ENCODE assay signal across 9 mouse cellular contexts in genomic region chr7:142675644-142676043, GRCm38 (mm10). TPM values are rescaled to one million over a fixed set of nuclear protein-coding genes. Genes with fewer than 3 reads are reported as not detected.
DNase-seq lines count a peak whose midpoint lies in the region; ATAC-seq lines count a peak whose summit lies in the region.
"Had no signal": no experiment of that assay in that cellular context is flagged by ENCODE, and none has a peak within 500 bp of the region (broad histone marks: within the 10 kb centered on the region; RNA-seq: fewer than 3 reads in every experiment).

No protein-coding gene starts in this region.

- no peaks in the 10 kb centered on the region for H3K36me3 ChIP-seq in midbrain, embryonic 14.5 days (ENCODE audit: control insufficient read depth, insufficient read depth, low read length)
- no peaks in the 10 kb centered on the region for H3K36me3 ChIP-seq in midbrain, embryonic 16.5 days (ENCODE audit: control insufficient read depth, insufficient read depth, low read length)
- H3K36me3 ChIP-seq in embryonic facial prominence, embryonic 14.5 days (ENCODE audit: control insufficient read depth, insufficient read depth, low read length) = no peaks in the 10 kb centered on the region
- H3K36me3 ChIP-seq in intestine, embryonic 15.5 days = 0 out of 2 replicates have a peak, but pooled peaks cover 2% of the 10 kb centered on the region
- no peaks in the 10 kb centered on the region for H3K36me3 ChIP-seq in limb, embryonic 13.5 days
- H3K36me3 ChIP-seq: embryonic facial prominence, embryonic 15.5 days had no signal

- H3K4me2 ChIP-seq in midbrain, embryonic 14.5 days (ENCODE audit: low read length) = no peak overlapping the region
- no peak overlapping the region for H3K4me2 ChIP-seq in midbrain, embryonic 16.5 days (ENCODE audit: low read length)
- H3K4me2 ChIP-seq in embryonic facial prominence, embryonic 14.5 days (ENCODE audit: low read depth, low read length) = no peak overlapping the region
- H3K4me2 ChIP-seq in intestine, embryonic 15.5 days (replicated peaks) = no peak overlapping the region
- H3K4me2 ChIP-seq in limb, embryonic 13.5 days (replicated peaks) = no peak overlapping the region
- H3K4me2 ChIP-seq: embryonic facial prominence, embryonic 15.5 days had no signal

- H3K27me3 ChIP-seq in midbrain, embryonic 14.5 days (ENCODE audit: control insufficient read depth, insufficient read depth, low read length) = no peaks in the 10 kb centered on the region
- no peaks in the 10 kb centered on the region for H3K27me3 ChIP-seq in midbrain, embryonic 16.5 days (ENCODE audit: control insufficient read depth, insufficient read depth, low read depth, low read length)
- H3K27me3 ChIP-seq in embryonic facial prominence, embryonic 14.5 days (replicated peaks; ENCODE audit: control insufficient read depth, insufficient read depth, low read length) = no peaks in the 10 kb centered on the region
- H3K27me3 ChIP-seq in intestine, embryonic 15.5 days (replicated peaks) = 0 out of 2 replicates have a peak, but pooled peaks cover 2% of the 10 kb centered on the region
- no peaks in the 10 kb centered on the region for H3K27me3 ChIP-seq in limb, embryonic 13.5 days
- H3K27me3 ChIP-seq: embryonic facial prominence, embryonic 15.5 days had no signal

- H3K27ac ChIP-seq in midbrain, embryonic 14.5 days (replicated peaks; ENCODE audit: low read depth, low read length) = no peak overlapping the region
- H3K27ac ChIP-seq in midbrain, embryonic 16.5 days (ENCODE audit: low read length) = no peak overlapping the region
- H3K27ac ChIP-seq in embryonic facial prominence, embryonic 14.5 days (replicated peaks; ENCODE audit: low read depth, low read length) = no peak overlapping the region
- no peak overlapping the region for H3K27ac ChIP-seq in intestine, embryonic 15.5 days
- H3K27ac ChIP-seq in limb, embryonic 13.5 days = no peak overlapping the region
- H3K27ac ChIP-seq: embryonic facial prominence, embryonic 15.5 days had no signal

- 11% methylated on average over 3 of the region's 3 CpGs for WGBS in midbrain, embryonic 14.5 days
- 8% methylated on average over 3 of the region's 3 CpGs for WGBS in midbrain, embryonic 16.5 days
- WGBS in embryonic facial prominence, embryonic 14.5 days = 10% methylated on average over 3 of the region's 3 CpGs
- 6% methylated on average over 3 of the region's 3 CpGs for WGBS in intestine, embryonic 15.5 days
- WGBS in limb, embryonic 13.5 days = 14% methylated on average over 3 of the region's 3 CpGs

- H3K4me1 ChIP-seq in midbrain, embryonic 14.5 days (ENCODE audit: control insufficient read depth, insufficient read depth, low read length) = no peaks in the 10 kb centered on the region
- H3K4me1 ChIP-seq in midbrain, embryonic 16.5 days (ENCODE audit: control insufficient read depth, insufficient read depth, low read length) = 0 out of 2 replicates have a peak, but pooled peaks cover 2% of the 10 kb centered on the region
- H3K4me1 ChIP-seq in embryonic facial prominence, embryonic 14.5 days (ENCODE audit: control insufficient read depth, insufficient read depth, low read length) = no peaks in the 10 kb centered on the region
- no peaks in the 10 kb centered on the region for H3K4me1 ChIP-seq in intestine, embryonic 15.5 days (replicated peaks)
- no peaks in the 10 kb centered on the region; the same call in 1 of the 2 replicates for H3K4me1 ChIP-seq in limb, embryonic 13.5 days
- H3K4me1 ChIP-seq: embryonic facial prominence, embryonic 15.5 days had no signal

- no peak for ATAC-seq in midbrain, embryonic 14.5 days (ENCODE audit: low FRiP score, low TSS enrichment)
- no peak for ATAC-seq in midbrain, embryonic 16.5 days
- ATAC-seq in embryonic facial prominence, embryonic 14.5 days (ENCODE audit: low read depth) = peak; percentile 74; the same call in 1 of the 2 replicates
- 0 out of 2 replicates have a peak, but pooled peaks have one; percentile 50 for ATAC-seq in intestine, embryonic 15.5 days
- 0 out of 2 replicates have a peak, but pooled peaks have one; percentile 16 for ATAC-seq in limb, embryonic 13.5 days (ENCODE audit: low FRiP score, low read depth)

- no peak overlapping the region for H3K4me3 ChIP-seq in midbrain, embryonic 14.5 days (replicated peaks; ENCODE audit: low read depth, low read length)
- H3K4me3 ChIP-seq in midbrain, embryonic 16.5 days (ENCODE audit: low read depth, low read length) = no peak overlapping the region
- H3K4me3 ChIP-seq in embryonic facial prominence, embryonic 14.5 days (ENCODE audit: low read depth, low read length) = no peak overlapping the region
- H3K4me3 ChIP-seq in intestine, embryonic 15.5 days (replicated peaks) = no peak overlapping the region
- no peak overlapping the region for H3K4me3 ChIP-seq in limb, embryonic 13.5 days
- H3K4me3 ChIP-seq: embryonic facial prominence, embryonic 15.5 days had no signal

- peaks cover 2% of the 10 kb centered on the region; the same call in 1 of the 2 replicates for H3K9me3 ChIP-seq in midbrain, embryonic 14.5 days (ENCODE audit: control insufficient read depth, low read length)
- H3K9me3 ChIP-seq in midbrain, embryonic 16.5 days (replicated peaks; ENCODE audit: control insufficient read depth, low read length, poor library complexity, severe bottlenecking) = no peaks in the 10 kb centered on the region
- H3K9me3 ChIP-seq in embryonic facial prominence, embryonic 14.5 days (ENCODE audit: control insufficient read depth, low read length) = peaks cover 6% of the 10 kb centered on the region
- no peaks in the 10 kb centered on the region for H3K9me3 ChIP-seq in intestine, embryonic 15.5 days
- H3K9me3 ChIP-seq in limb, embryonic 13.5 days = peaks cover 13% of the 10 kb centered on the region
- H3K9me3 ChIP-seq: embryonic facial prominence, embryonic 15.5 days had no signal

- DNase-seq in midbrain, embryonic 14.5 days = peak; percentile 90
- DNase-seq in adrenal gland, postnatal 14 days = peak; percentile 67
- peak; percentile 89 for DNase-seq in embryonic facial prominence, embryonic 14.5 days (ENCODE audit: low spot score)
- DNase-seq in right cerebral cortex, adult 2 months (ENCODE audit: low spot score in 2 of 2) = peak; percentile 77 to 82
- DNase-seq in spleen, adult 12 weeks (ENCODE audit: low spot score) = no peak

- no peak overlapping the region for H3K9ac ChIP-seq in midbrain, embryonic 14.5 days (replicated peaks; ENCODE audit: low read length)
- H3K9ac ChIP-seq in midbrain, embryonic 16.5 days (ENCODE audit: low read depth, low read length) = no peak overlapping the region
- H3K9ac ChIP-seq in embryonic facial prominence, embryonic 14.5 days (ENCODE audit: low read depth, low read length) = no peak overlapping the region
- H3K9ac ChIP-seq in intestine, embryonic 15.5 days = no peak overlapping the region
- no peak overlapping the region for H3K9ac ChIP-seq in limb, embryonic 13.5 days
- H3K9ac ChIP-seq: embryonic facial prominence, embryonic 15.5 days had no signal

RNA-seq across cellular contexts. Expression of gene Gm49394, which starts 5.9 kb away (rescaled TPM):
- 0.04 TPM in 1 of 2 replicates, not detected in the other for polyA plus RNA-seq in midbrain, embryonic 14.5 days (2014; fragmentation: Nextera tagmentation; extraction: Ambion mirVana)
- polyA plus RNA-seq in midbrain, embryonic 16.5 days (2015; fragmentation: Nextera tagmentation; extraction: Ambion mirVana) = not detected in 2 replicates
- total RNA-seq in adrenal gland, postnatal 14 days (2021) = not detected in 2 replicates
- polyA plus RNA-seq in embryonic facial prominence, embryonic 14.5 days (2014; fragmentation: Nextera tagmentation; extraction: Ambion mirVana) = 0.55 and 0.63 TPM in 2 replicates
- polyA plus RNA-seq in intestine, embryonic 15.5 days (2015; fragmentation: Nextera tagmentation; extraction: Ambion mirVana) = 1.0 and 1.4 TPM in 2 replicates
- 0.23 TPM in 1 of 2 replicates, not detected in the other for polyA plus RNA-seq in limb, embryonic 13.5 days (2015; fragmentation: Nextera tagmentation; extraction: Ambion mirVana)

RNA-seq across cellular contexts. Expression of gene Igf2, which starts 9.0 kb away (rescaled TPM):
- polyA plus RNA-seq in midbrain, embryonic 14.5 days (2014; fragmentation: Nextera tagmentation; extraction: Ambion mirVana) = 19.1 and 102 TPM in 2 replicates
- 88.2 and 90.7 TPM in 2 replicates for polyA plus RNA-seq in midbrain, embryonic 16.5 days (2015; fragmentation: Nextera tagmentation; extraction: Ambion mirVana)
- 119 and 187 TPM in 2 replicates for total RNA-seq in adrenal gland, postnatal 14 days (2021)
- 1,478 and 1,518 TPM in 2 replicates for polyA plus RNA-seq in embryonic facial prominence, embryonic 14.5 days (2014; fragmentation: Nextera tagmentation; extraction: Ambion mirVana)
- polyA plus RNA-seq in intestine, embryonic 15.5 days (2015; fragmentation: Nextera tagmentation; extraction: Ambion mirVana) = 958 and 978 TPM in 2 replicates
- polyA plus RNA-seq in limb, embryonic 13.5 days (2015; fragmentation: Nextera tagmentation; extraction: Ambion mirVana) = 1,260 and 1,271 TPM in 2 replicates

Comparison
In these comparisons a context has a peak if more than half of its experiments do, and no peak if none do; other contexts are left out.
1. ATAC-seq: peak in embryonic facial prominence, embryonic 14.5 days (single experiment), intestine, embryonic 15.5 days (single experiment) and limb, embryonic 13.5 days (single experiment); none in midbrain, embryonic 14.5 days (single experiment) and midbrain, embryonic 16.5 days (single experiment).